Mouse (Mus musculus) myocyte (in vitro differentiated cells): ENCODE data around the gene Spsb1.

Experiments
- CEBPB ChIP-seq: IDR thresholded peaks from 2 replicates; pipeline ENCODE4 v1.6.1; 2011; ENCODE audit warnings: mild to moderate bottlenecking, moderate library complexity; ENCODE audit not compliant: poor library complexity, insufficient read depth, severe bottlenecking
- E2F4 ChIP-seq: IDR thresholded peaks from one replicate; pipeline ENCODE4 v1.6.1; 2011; ENCODE audit warnings: mild to moderate bottlenecking, control low read depth, moderate library complexity; ENCODE audit not compliant: insufficient read depth
- MAX ChIP-seq: IDR thresholded peaks from one replicate; pipeline ENCODE4 v1.6.1; 2011; ENCODE audit warnings: low read depth, mild to moderate bottlenecking, control low read depth
- MYOD1 ChIP-seq, 3 experiments: IDR thresholded peaks; one replicate each; pipeline ENCODE4 v1.6.1; 2011; ENCODE audit warnings: control low read depth in 2 of 3, low read depth in 2 of 3, mild to moderate bottlenecking in 2 of 3, moderate library complexity in 1 of 3; ENCODE audit not compliant: insufficient read length in 2 of 3, control insufficient read depth in 1 of 3
- POLR2A ChIP-seq: IDR thresholded peaks from one replicate; pipeline ENCODE4 v1.6.1; 2011; ENCODE audit warnings: low read depth, mild to moderate bottlenecking, control low read depth, moderate library complexity; ENCODE audit not compliant: insufficient read length

DNA sequence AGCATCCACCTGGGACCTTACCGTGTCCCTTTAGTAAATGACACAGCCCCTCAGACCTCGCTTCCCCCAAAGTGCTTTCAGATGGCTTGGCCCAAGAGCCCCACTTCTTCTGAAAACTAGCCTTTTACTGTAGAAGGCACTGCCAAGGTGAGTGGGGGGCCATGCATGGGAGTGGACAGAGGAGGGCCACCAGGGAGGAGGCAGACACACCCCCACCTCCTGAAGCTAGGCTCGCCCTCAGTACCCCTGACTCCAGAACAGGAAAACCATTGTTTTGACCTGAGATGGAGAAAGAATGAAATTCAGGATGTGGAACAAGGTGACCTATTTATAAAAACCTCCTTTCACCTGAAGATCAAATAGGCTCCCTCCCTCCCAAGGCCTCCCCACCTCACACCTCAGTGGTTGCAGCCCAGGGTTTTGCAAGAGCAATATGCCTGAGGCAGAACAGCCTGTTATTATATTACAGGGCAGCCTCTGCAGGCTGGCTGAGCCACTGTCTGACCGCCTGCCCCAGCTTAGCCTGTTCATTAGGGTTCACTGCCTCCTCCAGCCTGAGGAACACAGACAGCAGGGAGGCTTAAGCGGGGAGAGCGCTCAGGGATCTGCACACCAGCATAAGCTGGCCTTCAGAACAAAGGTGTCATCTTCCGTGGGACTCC, 41.0 kb downstream of the Spsb1 start:
- TF ChIP-seq MYOD1 (IDR thresholded peaks at IDR 0.05; ENCODE audit: control insufficient read depth in 1 of 3, insufficient read length in 2 of 3, low read depth in 2 of 3) = no peak
- no peak for TF ChIP-seq CEBPB
- TF ChIP-seq POLR2A = no peak
- TF ChIP-seq E2F4 = no peak
- TF ChIP-seq MAX = no peak
